Mouse (Mus musculus) right cerebral cortex, postnatal 4 days (tissue): Measurements from ENCODE around the gene Dnmt1.

Experiments used
- DNase-seq: peaks from one replicate; pipeline ENCODE4 v3.0.0-alpha.2; 2022

The Dnmt1 gene

DNA sequence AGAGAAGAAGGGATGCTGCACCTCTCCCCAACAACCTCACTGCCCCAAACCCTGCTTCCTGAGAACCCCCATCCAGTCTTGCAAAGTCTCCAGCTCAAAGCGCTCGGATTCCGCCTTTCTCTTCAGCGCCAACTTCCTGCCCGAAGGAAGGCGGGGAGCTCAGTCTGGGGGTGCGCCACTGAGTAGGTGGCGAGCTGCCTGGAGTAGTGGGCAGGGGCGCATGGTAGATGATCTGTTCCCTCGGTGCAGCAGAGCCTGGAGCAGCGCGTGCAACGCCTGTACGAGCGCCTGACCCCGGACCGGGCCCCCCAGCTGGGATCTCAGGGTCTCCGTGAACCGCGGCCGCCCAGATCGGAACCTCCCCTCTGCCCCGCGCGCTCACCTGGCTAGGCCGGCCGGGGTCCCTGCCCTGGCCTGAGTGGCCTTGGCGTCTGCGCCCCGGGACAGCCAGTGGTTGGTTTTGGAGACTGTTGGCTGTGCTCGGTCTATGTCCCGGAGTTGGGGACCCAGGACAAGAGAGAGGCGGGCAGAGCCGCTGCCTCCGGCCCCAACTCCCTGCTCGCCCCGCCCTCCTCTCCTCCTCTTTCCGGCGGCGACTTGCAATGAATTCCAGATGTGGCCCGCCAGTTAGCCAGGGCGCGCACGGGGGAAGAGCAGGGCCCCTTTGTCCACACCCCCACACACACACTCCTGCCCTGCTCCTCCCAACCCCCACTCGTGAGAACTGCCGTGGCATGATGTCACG, 16.7 kb upstream of the Dnmt1 start, which contains the start of gene S1pr2:
Gene S1pr2, minus strand, starts transcription at position 566 of the 745 bp plus-strand sequence.
- peak; percentile 59 for DNase-seq

DNA sequence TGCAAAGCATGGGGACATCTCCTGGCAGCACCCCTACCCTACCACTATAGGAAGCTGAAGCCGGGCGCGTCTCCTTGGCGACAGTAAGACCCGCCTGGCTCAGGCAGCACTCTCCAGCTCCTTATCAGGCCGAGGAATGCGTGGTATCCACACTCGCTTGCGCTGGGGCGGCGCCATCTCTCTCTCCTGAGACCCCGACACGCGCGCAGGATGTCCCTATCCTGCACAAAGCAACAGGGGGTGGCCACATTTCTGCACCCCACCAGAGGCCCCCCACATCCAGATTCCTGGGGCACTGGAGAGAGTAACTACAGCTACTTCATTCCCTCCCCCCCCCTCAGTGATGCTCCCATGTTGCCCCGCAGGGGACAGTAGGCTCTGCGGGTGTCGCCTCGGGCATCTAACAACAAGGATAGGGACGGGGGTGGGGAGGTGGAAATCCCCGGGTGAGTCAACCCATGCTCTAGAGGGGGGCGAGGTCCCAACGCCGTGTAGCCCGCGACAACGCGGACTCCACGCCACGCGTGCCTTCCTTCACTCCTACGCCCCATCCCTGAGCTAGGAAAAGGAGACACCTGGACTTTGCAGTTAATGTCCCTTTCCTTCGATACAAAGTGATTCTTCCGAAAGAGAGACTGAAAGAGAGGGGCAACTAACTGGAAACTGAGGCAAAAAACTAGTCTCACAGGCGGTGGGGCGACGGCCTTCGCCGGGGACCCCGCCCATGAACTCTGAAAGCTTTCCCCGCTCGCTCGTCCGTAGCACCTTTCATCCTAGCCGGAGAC, 15.9 kb upstream of the Dnmt1 start:
- DNase-seq = peak; percentile 53

GRCm38 (mm10) chr9:20973682-20974075, 14.0 kb upstream of the Dnmt1 start:
- no peak for DNase-seq

- no peak for DNase-seq
These were observed 13.5 kb upstream of the Dnmt1 start for GRCm38 (mm10) chr9:20973001-20973681.

DNA sequence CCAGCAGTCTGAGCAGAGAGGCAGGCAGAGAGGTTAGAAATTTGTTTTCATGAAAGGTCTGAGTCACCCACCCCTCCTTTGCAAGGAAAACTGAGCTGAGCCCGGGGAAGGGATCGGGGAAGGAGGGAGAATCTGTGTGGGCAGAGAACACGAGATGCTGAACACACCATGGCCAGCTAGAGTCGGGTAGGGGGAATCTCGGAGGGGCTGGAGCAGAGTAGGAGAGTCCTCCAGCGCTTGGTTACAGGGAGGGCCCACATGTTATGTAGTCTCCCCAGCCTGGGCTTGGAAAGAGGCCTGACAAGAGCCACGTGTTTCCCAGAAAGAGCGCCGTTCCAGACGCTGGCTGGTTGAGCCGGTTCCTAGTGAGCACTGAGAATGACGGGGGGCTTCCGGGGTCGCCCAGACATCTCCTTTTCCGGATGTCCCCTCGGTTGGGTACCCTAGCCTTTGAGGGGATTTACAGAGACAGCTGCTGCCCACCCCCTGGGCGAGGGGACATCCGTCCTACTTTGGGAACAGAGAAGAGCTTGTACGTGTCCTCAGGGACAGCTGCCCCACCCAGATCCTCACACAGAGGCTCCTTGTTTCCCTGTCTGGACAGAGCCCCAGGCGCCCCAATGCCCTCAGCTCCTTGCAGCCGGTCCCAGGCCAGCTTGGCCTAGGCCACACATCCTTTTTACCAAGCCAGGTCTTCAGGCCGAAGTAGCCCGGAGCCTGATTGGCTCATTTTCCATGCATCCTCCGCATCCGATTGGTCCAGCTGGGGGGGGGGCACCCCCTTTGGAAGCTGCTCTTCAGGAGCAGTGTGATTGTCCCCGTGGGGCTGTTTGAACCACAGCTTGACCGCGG, 12.7 kb upstream of the Dnmt1 start:
- DNase-seq = peak; percentile 47

DNA sequence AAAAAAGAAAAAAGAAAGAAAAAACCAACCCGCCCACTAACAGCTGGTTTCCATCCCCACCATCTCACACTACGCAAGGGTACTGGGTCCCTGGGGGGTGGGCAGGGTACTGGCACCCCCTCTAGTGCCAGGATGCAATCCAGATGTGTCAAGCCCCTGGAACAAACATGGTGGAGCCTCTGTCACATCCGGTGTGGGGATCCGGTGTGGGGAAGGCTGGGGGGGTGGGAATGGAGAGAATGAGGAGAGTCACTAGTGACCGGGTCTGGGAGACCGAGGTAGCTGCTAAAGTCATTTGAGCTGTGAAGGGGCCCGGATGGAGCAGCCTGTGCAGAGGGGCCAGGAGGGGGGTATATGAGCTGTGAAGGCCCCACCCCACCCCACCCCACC, 12.1 kb upstream of the Dnmt1 start:
- DNase-seq = no peak

DNA sequence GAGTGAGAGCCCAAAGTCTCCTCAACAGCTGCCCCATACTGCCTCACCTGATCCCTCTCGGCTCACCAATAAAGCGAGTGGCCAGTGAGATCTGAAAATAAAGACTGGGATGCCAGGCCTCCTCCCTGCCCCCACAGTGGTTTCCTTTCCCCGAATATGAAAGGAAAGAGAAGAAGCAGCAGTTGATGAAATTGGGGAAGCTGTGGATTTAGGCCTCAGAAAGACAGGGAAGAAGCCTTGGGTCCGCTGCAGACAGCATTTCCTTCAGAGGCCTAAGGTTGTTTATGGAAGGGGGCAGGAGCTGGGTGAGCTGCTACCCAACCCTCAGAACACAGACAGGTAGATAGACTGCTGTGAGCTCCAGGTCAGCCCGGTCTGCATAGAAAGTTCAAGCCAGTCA, 7.1 kb upstream of the Dnmt1 start:
- DNase-seq = no peak

DNA sequence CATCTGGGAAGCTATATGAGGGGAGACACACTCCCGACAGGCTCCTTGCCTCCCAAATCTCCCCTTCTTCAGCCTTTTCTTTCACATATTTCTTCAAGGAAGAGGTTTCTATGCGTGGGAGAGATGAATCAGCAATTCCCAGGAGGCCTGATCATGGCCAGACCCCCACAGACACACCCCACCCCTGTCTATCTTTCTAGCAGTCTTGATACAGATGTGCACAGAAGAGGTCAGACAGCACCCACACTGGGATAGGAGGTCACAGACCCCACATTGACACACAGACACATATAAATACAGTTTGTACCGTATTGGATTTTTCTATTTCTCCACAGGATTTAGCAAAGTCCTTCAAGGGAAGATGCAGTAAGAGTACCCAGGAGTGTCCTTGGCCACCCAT, 6.3 kb upstream of the Dnmt1 start:
- no peak for DNase-seq

GRCm38 (mm10) chr9:20965606-20966005, 5.9 kb upstream of the Dnmt1 start:
- DNase-seq = no peak

- DNase-seq = no peak
These were observed 1.9 kb upstream of the Dnmt1 start for GRCm38 (mm10) chr9:20961557-20961956.

- DNase-seq = no peak
These were observed 2.7 kb downstream of the Dnmt1 start for GRCm38 (mm10) chr9:20956989-20957388.

- DNase-seq = peak; percentile 98
These were observed 7.0 kb downstream of the Dnmt1 start for GRCm38 (mm10) chr9:20952520-20953227.

- DNase-seq = no peak
These were observed 7.6 kb downstream of the Dnmt1 start for GRCm38 (mm10) chr9:20951966-20952519.

GRCm38 (mm10) chr9:20951441-20951840, 8.2 kb downstream of the Dnmt1 start:
- DNase-seq = no peak

GRCm38 (mm10) chr9:20950419-20950818, 9.3 kb downstream of the Dnmt1 start:
- DNase-seq = no peak

- DNase-seq = no peak
These were observed 13.4 kb downstream of the Dnmt1 start for GRCm38 (mm10) chr9:20946066-20946880.

GRCm38 (mm10) chr9:20944697-20945370, 14.9 kb downstream of the Dnmt1 start:
- DNase-seq = no peak

DNA sequence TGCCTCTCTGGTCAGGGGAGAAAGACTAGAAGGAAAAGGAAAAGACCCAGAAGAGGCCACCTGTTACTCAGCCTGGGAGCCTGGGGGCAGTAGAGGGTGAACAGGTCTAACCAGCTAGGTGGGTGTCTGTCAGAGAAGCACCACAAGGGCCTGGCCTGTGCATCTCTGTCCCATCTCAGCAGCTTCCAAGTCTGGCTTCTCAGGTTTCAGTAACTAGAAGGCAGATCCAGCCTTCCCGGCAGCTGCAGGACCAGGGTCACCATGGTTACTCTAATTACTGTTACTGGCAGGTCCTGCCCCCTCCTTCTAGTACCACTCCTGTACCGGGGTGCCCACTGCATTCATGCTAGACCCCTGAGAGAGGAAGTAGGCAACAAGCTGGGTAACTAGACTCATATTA, 15.8 kb downstream of the Dnmt1 start:
- no peak for DNase-seq

DNA sequence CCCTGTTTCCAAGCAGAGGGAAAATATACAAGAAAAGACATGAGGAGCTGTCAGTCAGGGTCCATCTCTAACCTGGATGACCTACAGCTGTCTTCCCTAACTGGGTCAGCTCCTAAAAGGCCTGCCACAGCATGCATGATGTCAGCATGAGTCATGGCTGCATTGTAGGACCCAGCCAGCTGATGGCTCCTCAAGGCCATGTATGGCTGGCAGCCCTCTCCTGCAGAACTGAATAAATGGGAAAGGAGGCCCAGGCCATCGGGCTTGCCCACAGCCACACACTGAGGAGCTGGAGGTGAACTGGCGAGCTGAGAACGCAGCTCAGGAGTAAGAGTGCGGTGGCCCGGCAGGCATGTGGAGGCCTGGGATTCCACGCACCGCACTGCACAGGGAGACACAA, 16.3 kb downstream of the Dnmt1 start:
- no peak for DNase-seq

DNA sequence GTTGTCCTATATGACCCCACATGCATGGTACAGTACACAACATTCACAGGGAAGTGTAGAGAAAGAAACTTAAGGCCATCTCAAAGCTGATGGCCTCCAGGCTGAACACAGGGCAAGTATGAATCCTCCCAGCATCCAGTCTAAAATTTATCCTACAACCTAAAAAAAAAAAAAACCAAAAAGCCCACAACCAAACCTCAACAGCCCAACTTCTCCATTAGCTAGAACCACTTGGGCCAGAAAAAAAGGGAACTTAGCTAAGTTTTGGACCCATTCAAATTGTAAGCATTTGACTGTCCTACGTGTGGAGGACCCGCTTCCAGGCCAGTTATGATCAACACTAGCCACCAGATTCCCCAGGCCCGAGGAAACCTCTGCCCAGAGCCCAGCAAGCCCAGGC, 36.4 kb downstream of the Dnmt1 start:
- no peak for DNase-seq
